In genomic region chr6:70872128-70872527, GRCm38 (mm10) we compare ENCODE assay signal across 9 mouse cellular contexts. TPM values are rescaled to one million over a fixed set of nuclear protein-coding genes. Genes with fewer than 3 reads are reported as not detected.
A peak's percentile ranks its signal among the peaks of the same experiment; 100 is the strongest.
DNase-seq lines count a peak whose midpoint lies in the region; ATAC-seq lines count a peak whose summit lies in the region.
"Had no signal": no experiment of that assay in that cellular context is flagged by ENCODE, and none has a peak within 500 bp of the region (broad histone marks: within the 10 kb centered on the region; RNA-seq: fewer than 3 reads in every experiment).

No protein-coding gene starts in this region.

- 70% methylated on average over 10 of the region's 10 CpGs for WGBS in forebrain, embryonic 11.5 days
- WGBS in forebrain, embryonic 10.5 days = 90% methylated on average over 10 of the region's 10 CpGs

- H3K4me3 ChIP-seq in forebrain, embryonic 11.5 days (ENCODE audit: low read depth, low read length) = no peak overlapping the region
- H3K4me3 ChIP-seq in forebrain, embryonic 10.5 days = no peak overlapping the region
- H3K4me3 ChIP-seq: heart, adult 2 months had no signal

- no peak overlapping the region for H3K4me2 ChIP-seq in forebrain, embryonic 11.5 days (ENCODE audit: low read depth, low read length, severe bottlenecking)

- no peak for DNase-seq in forebrain, embryonic 11.5 days (ENCODE audit: low spot score)
- DNase-seq in forebrain, embryonic 10.5 days (ENCODE audit: extremely low spot score, low spot score) = no peak
- peak; percentile 79 for DNase-seq in 416B (ENCODE audit: low read depth)
- DNase-seq in c-Kit-positive CD71-negative TER-119-negative erythroid progenitor cells, embryonic 14.5 days (ENCODE audit: low read depth) = peak; percentile 40
- peak; percentile 54 to 61 for DNase-seq in frontal cortex, postnatal 36 days (ENCODE audit: low spot score in 2 of 2)
- peak; percentile 33 to 35 for DNase-seq in layer of hippocampus, postnatal 14 days (ENCODE audit: low spot score in 2 of 2)

- no peaks in the 10 kb centered on the region; the same call in 1 of the 2 replicates for H3K4me1 ChIP-seq in forebrain, embryonic 11.5 days (replicated peaks; ENCODE audit: control insufficient read depth, insufficient read depth, low read length)
- peaks cover 22% of the 10 kb centered on the region for H3K4me1 ChIP-seq in forebrain, embryonic 10.5 days

- no peaks in the 10 kb centered on the region for H3K36me3 ChIP-seq in forebrain, embryonic 11.5 days (ENCODE audit: control insufficient read depth, insufficient read depth, low read length)
- H3K36me3 ChIP-seq in forebrain, embryonic 10.5 days (replicated peaks) = no peaks in the 10 kb centered on the region

- peak; percentile 89 for ATAC-seq in forebrain, embryonic 11.5 days (replicated peaks; ENCODE audit: low FRiP score)
- ATAC-seq in neutrophil, adult 5-6 weeks (ENCODE audit: extremely low read depth, insufficient number of reproducible peaks, low FRiP score, poor library complexity, severe bottlenecking) = peak; percentile 82
- no peak for ATAC-seq in megakaryocyte, adult 5-6 weeks (ENCODE audit: poor library complexity, severe bottlenecking)

- H3K27me3 ChIP-seq in forebrain, embryonic 11.5 days (ENCODE audit: control insufficient read depth, insufficient read depth, low read length) = no peaks in the 10 kb centered on the region
- no peaks in the 10 kb centered on the region for H3K27me3 ChIP-seq in forebrain, embryonic 10.5 days (ENCODE audit: poor library complexity, severe bottlenecking)

- no peak overlapping the region for H3K9ac ChIP-seq in forebrain, embryonic 11.5 days (ENCODE audit: low read length)

- H3K9me3 ChIP-seq in forebrain, embryonic 11.5 days (ENCODE audit: control insufficient read depth, low read length) = no peaks in the 10 kb centered on the region
- no peaks in the 10 kb centered on the region for H3K9me3 ChIP-seq in forebrain, embryonic 10.5 days

- peak overlapping the region; percentile 39; the same call in 1 of the 2 replicates for H3K27ac ChIP-seq in forebrain, embryonic 11.5 days (ENCODE audit: low read depth, low read length)
- no peak overlapping the region for H3K27ac ChIP-seq in forebrain, embryonic 10.5 days
- H3K27ac ChIP-seq: heart, adult 2 months had no signal

RNA-seq across cellular contexts. Expression of gene Eif2ak3, which starts 27.8 kb away (rescaled TPM):
- 9.8 and 11.0 TPM in 2 replicates for polyA plus RNA-seq in forebrain, embryonic 11.5 days (2014; fragmentation: Nextera tagmentation; extraction: Ambion mirVana)
- polyA plus RNA-seq in forebrain, embryonic 10.5 days (2016; fragmentation: Nextera tagmentation; extraction: Ambion mirVana) = 6.5 and 8.0 TPM in 2 replicates
- 10 to 100 TPM; 24.7 to 24.8 TPM for total RNA-seq in layer of hippocampus, postnatal 14 days (2021)
- 168 and 185 TPM in 2 replicates for total RNA-seq in neutrophil, adult 5-6 weeks (2017)
- 22.1 and 25.0 TPM in 2 replicates for total RNA-seq in megakaryocyte, adult 5-6 weeks (2015)
- 32.5 and 38.4 TPM in 2 replicates for total RNA-seq in megakaryocyte, adult 5-6 weeks (2017)

RNA-seq across cellular contexts. Expression of gene Tex37, which starts 46.6 kb away (rescaled TPM):
- not detected in 2 replicates for polyA plus RNA-seq in forebrain, embryonic 11.5 days (2014; fragmentation: Nextera tagmentation; extraction: Ambion mirVana)
- not detected in 2 replicates for polyA plus RNA-seq in forebrain, embryonic 10.5 days (2016; fragmentation: Nextera tagmentation; extraction: Ambion mirVana)
- total RNA-seq in layer of hippocampus, postnatal 14 days (2021) = not detected
- not detected in 2 replicates for total RNA-seq in neutrophil, adult 5-6 weeks (2017)
- not detected in 2 replicates for total RNA-seq in megakaryocyte, adult 5-6 weeks (2015)
- total RNA-seq in megakaryocyte, adult 5-6 weeks (2017) = not detected in 2 replicates
- total RNA-seq: heart, adult 2 months had no signal
- polyA plus RNA-seq: heart, adult 2 months had no signal

Comparison
In these comparisons a context has a peak if more than half of its experiments do, and no peak if none do; other contexts are left out.
1. DNase-seq: peak in 416B (single experiment), c-Kit-positive CD71-negative TER-119-negative erythroid progenitor cells, embryonic 14.5 days (single experiment), frontal cortex, postnatal 36 days (2 of 2) and layer of hippocampus, postnatal 14 days (2 of 2); none in forebrain, embryonic 11.5 days (single experiment) and forebrain, embryonic 10.5 days (single experiment).